Mouse (Mus musculus): ENCODE results near the gene Tpr.

DNA sequence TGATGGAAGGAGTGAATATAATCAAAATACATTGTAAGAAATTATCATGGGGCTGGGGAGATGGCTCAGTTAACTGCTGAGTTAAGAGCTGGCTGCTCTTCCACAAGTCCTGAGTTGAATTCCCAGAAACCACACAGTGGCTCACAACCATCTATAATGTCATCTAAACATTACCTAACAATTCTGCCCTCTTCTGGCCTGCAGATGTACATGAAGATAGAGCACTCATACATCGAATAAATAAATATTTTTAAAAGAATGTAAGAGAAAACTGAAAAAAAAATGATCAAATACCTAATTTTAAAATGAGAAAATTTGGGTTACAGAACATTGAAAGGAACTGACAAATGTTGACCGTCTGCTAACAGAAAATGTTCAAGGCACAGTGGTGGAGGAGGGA lies 18.4 kb upstream of the Tpr start:
- TF ChIP-seq CTCF (IDR thresholded peaks at IDR 0.05; ENCODE audit: borderline replicate concordance, insufficient read depth, low read length) (no peak), POLR2A (IDR thresholded peaks at IDR 0.05; ENCODE audit: low read depth, low read length) (no peak)

All from embryonic fibroblast, embryonic 13.5 days (primary cell).